Mouse (Mus musculus) testis, adult 2 months (tissue): ENCODE data around the gene Mrps6.

Experiments used
- CTCF ChIP-seq: fragments of 200-500 bp; IDR thresholded peaks from 2 replicates; pipeline ENCODE4 v1.5.1; 2012; ENCODE audit warnings: low read depth, mild to moderate bottlenecking, inconsistent platforms, low read length, moderate library complexity; ENCODE audit not compliant: control insufficient read depth, insufficient read depth, insufficient replicate concordance
- POLR2A ChIP-seq: fragments of 200-500 bp; IDR thresholded peaks from 2 replicates; pipeline ENCODE4 v1.6.1; 2012; ENCODE audit warnings: low read depth, mild to moderate bottlenecking, inconsistent platforms, low read length, moderate library complexity; ENCODE audit not compliant: control insufficient read depth

GRCm38 (mm10) chr16:92016792-92017191 is 41.3 kb upstream of the Mrps6 start:
- TF ChIP-seq POLR2A (no peak), CTCF (no peak)
